Mouse (Mus musculus) MEL (cell line): ENCODE results near the gene Gpc5.

Source experiments
- CTCF ChIP-seq, 3 experiments: IDR thresholded peaks in 2 of 3; conservative IDR thresholded peaks in 1 of 3; 2 replicates each; pipeline ENCODE4 v1.5.1; 2011 to 2012; ENCODE audit warnings: low read length in 3 of 3, low read depth in 2 of 3, mild to moderate bottlenecking in 2 of 3, improper control_type of control experiment in 1 of 3, inconsistent platforms in 1 of 3, mixed read lengths in 1 of 3, moderate library complexity in 1 of 3; ENCODE audit not compliant: control insufficient read depth in 1 of 3, insufficient read depth in 1 of 3, poor library complexity in 1 of 3, severe bottlenecking in 1 of 3
- POLR2A ChIP-seq, 2 experiments: IDR thresholded peaks; 2 replicates each; pipeline ENCODE4 v1.6.1; 2011 to 2012; ENCODE audit warnings: low read length in 2 of 2, mild to moderate bottlenecking in 2 of 2, control low read depth in 1 of 2, improper control_type of control experiment in 1 of 2, low read depth in 1 of 2, moderate library complexity in 1 of 2; ENCODE audit not compliant: control insufficient read depth in 1 of 2, insufficient read depth in 1 of 2, poor library complexity in 1 of 2

DNA sequence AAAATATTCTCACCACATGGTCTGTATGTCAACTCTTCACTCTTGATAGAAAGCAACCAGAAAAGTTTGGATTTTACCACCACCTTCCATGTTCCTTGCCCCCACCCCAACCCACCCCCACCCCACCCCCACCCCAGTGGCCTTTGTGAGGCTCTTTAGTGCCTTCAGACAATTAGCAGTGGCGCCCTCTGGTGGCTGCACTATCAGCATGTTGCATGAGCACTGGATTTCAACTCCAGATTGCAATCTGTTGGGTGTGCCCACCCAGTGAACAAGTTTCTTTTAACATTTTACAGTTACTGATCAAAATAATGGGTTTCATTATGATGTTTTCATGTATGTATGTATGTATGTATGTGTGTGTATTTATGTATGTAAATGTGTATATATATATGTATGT, 279.1 kb downstream of the Gpc5 start:
- TF ChIP-seq CTCF (IDR thresholded peaks at IDR 0.05 in 2 of 3, conservative IDR thresholded peaks at IDR 0.05 in 1 of 3; ENCODE audit: control insufficient read depth in 1 of 3, insufficient read depth in 1 of 3, low read depth in 2 of 3, low read length in 3 of 3, poor library complexity in 1 of 3, severe bottlenecking in 1 of 3) (peak in 2 of 3 experiments; percentile 41 to 56; a peak in 4 of 6 replicates), POLR2A (IDR thresholded peaks at IDR 0.05; ENCODE audit: control insufficient read depth in 1 of 2, insufficient read depth in 1 of 2, low read depth in 1 of 2, low read length in 2 of 2, poor library complexity in 1 of 2) (no peak)
